ENCODE assay signal across 22 mouse cellular contexts in the genomic region with DNA sequence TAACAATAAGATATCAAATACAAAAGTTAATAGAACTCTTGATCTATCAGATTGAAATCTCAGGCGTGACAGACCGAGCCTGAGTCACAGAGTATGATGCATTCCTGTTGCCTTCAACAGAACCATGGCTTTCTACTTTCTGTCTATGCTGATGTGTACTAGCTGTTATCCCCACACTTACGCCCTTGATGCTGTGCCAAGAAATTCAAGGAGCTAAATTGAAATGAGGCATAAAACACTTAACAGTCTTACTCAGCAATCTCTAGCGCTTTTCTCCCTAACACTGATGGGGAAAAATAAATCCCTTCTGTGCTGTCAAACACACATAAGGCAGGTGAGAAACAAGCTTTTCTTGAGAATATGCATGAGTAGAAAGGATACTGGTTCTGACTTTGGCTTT.
A peak's percentile ranks its signal among the peaks of the same experiment; 100 is the strongest.
DNase-seq lines count a peak whose midpoint lies in the region; ATAC-seq and TF ChIP-seq lines count a peak whose summit lies in the region.
"Had no signal": no experiment of that assay in that cellular context is flagged by ENCODE, and none has a peak within 500 bp of the region (broad histone marks: within the 10 kb centered on the region; RNA-seq: fewer than 3 reads in every experiment).

No protein-coding gene starts in this region.

- H3K27me3 ChIP-seq in forebrain, postnatal 0 days (ENCODE audit: insufficient read depth, low read length) = no peaks in the 10 kb centered on the region
- H3K27me3 ChIP-seq in forebrain, embryonic 13.5 days = no peaks in the 10 kb centered on the region
- H3K27me3 ChIP-seq: liver, embryonic 13.5 days; midbrain, embryonic 13.5 days; neural tube, embryonic 15.5 days; stomach, embryonic 15.5 days had no signal

- H3K4me2 ChIP-seq in forebrain, postnatal 0 days (ENCODE audit: low read depth) = no peak overlapping the region
- H3K4me2 ChIP-seq in forebrain, embryonic 13.5 days = no peak overlapping the region
- H3K4me2 ChIP-seq: liver, embryonic 13.5 days; midbrain, embryonic 13.5 days; neural tube, embryonic 15.5 days; stomach, embryonic 15.5 days had no signal

- 73% methylated on average over 4 of the region's 4 CpGs for WGBS in forebrain, postnatal 0 days
- WGBS in forebrain, embryonic 13.5 days = 85% methylated on average over 4 of the region's 4 CpGs

- no peak overlapping the region for H3K27ac ChIP-seq in forebrain, postnatal 0 days (ENCODE audit: low read depth, low read length)
- H3K27ac ChIP-seq in forebrain, embryonic 13.5 days = no peak overlapping the region
- no peak overlapping the region for H3K27ac ChIP-seq in left cerebral cortex, adult 2 months
- H3K27ac ChIP-seq: gastrocnemius, adult 2 months; limb, embryonic 10.5 days; liver, embryonic 13.5 days; midbrain, embryonic 13.5 days; neural tube, embryonic 15.5 days; stomach, embryonic 15.5 days had no signal

- H3K4me1 ChIP-seq in forebrain, postnatal 0 days (ENCODE audit: insufficient read depth) = no peaks in the 10 kb centered on the region
- H3K4me1 ChIP-seq in forebrain, embryonic 13.5 days = no peaks in the 10 kb centered on the region
- H3K4me1 ChIP-seq: limb, embryonic 10.5 days; liver, embryonic 13.5 days; midbrain, embryonic 13.5 days; neural tube, embryonic 15.5 days; stomach, embryonic 15.5 days had no signal

- no peaks in the 10 kb centered on the region for H3K9me3 ChIP-seq in forebrain, postnatal 0 days (ENCODE audit: low read length)
- H3K9me3 ChIP-seq in forebrain, embryonic 13.5 days (replicated peaks) = no peaks in the 10 kb centered on the region
- H3K9me3 ChIP-seq: limb, embryonic 10.5 days; liver, embryonic 13.5 days; midbrain, embryonic 13.5 days; neural tube, embryonic 15.5 days; stomach, embryonic 15.5 days had no signal

- no peaks in the 10 kb centered on the region for H3K36me3 ChIP-seq in forebrain, postnatal 0 days (ENCODE audit: insufficient read depth)
- H3K36me3 ChIP-seq in forebrain, embryonic 13.5 days (ENCODE audit: poor library complexity, severe bottlenecking) = no peaks in the 10 kb centered on the region
- H3K36me3 ChIP-seq: limb, embryonic 10.5 days; liver, embryonic 13.5 days; midbrain, embryonic 13.5 days; neural tube, embryonic 15.5 days; stomach, embryonic 15.5 days had no signal

- ATAC-seq in forebrain, postnatal 0 days = peak; percentile 55; the same call in 1 of the 2 replicates
- ATAC-seq in forebrain, embryonic 13.5 days = no peak
- no peak for ATAC-seq in inflammation-experienced regulatory T-cells, adult 6 months
- ATAC-seq: midbrain, embryonic 13.5 days had no signal

- no peak overlapping the region for H3K9ac ChIP-seq in forebrain, postnatal 0 days
- no peak overlapping the region for H3K9ac ChIP-seq in forebrain, embryonic 13.5 days
- H3K9ac ChIP-seq: liver, embryonic 13.5 days; midbrain, embryonic 13.5 days; neural tube, embryonic 15.5 days; stomach, embryonic 15.5 days had no signal

- peak; percentile 37 for DNase-seq in forebrain, postnatal 0 days
- DNase-seq in left cerebral cortex, adult 11 months (ENCODE audit: low spot score) = peak; percentile 2
- no peak for DNase-seq in left cerebral cortex, adult 2 months (ENCODE audit: extremely low spot score in 1 of 2, low spot score in 2 of 2)
- peak; percentile 8 for DNase-seq in adrenal gland, adult 8-10 months
- peak; percentile 1 for DNase-seq in adrenal gland, postnatal 25 days
- DNase-seq in gastrocnemius, postnatal 36 days = no peak
- DNase-seq: cerebellum, adult 11-12 months; cerebellum, postnatal 25 days; gastrocnemius, adult 2 months; heart, adult 11 months; heart, postnatal 4 days; kidney, adult 2 months; liver, embryonic 13.5 days; thymus, postnatal 14 days had no signal

- intact Hi-C loops in left cerebral cortex, adult 2 months (cut with DNase I) = no loop called here
- intact Hi-C loops in gastrocnemius, postnatal 36 days (cut with DNase I) = no loop called here

- H3K4me3 ChIP-seq in forebrain, postnatal 0 days (ENCODE audit: low read depth, low read length) = no peak overlapping the region
- H3K4me3 ChIP-seq in forebrain, embryonic 13.5 days = no peak overlapping the region
- H3K4me3 ChIP-seq in left cerebral cortex, adult 2 months = no peak overlapping the region
- H3K4me3 ChIP-seq: erythroblast, embryonic 14.5 days; gastrocnemius, adult 2 months; limb, embryonic 10.5 days; liver, embryonic 13.5 days; midbrain, embryonic 13.5 days; myocyte; neural tube, embryonic 15.5 days; stomach, embryonic 15.5 days had no signal

- no peak for TF ChIP-seq CTCF in forebrain, postnatal 0 days (IDR thresholded peaks at IDR 0.05; ENCODE audit: low read depth)
- TF ChIP-seq CTCF in left cerebral cortex, adult 2 months (IDR thresholded peaks at IDR 0.05) = no peak

Comparison
In these comparisons a context has a peak if more than half of its experiments do, and no peak if none do; other contexts are left out.
1. DNase-seq: peak in forebrain, postnatal 0 days (single experiment), left cerebral cortex, adult 11 months (single experiment), adrenal gland, adult 8-10 months (single experiment) and adrenal gland, postnatal 25 days (single experiment); none in left cerebral cortex, adult 2 months (0 of 2) and gastrocnemius, postnatal 36 days (0 of 2).